Mouse (Mus musculus) ES-Bruce4 (cell line): ENCODE measurements around the gene Heatr5a.

ENCODE experiments used
- CTCF ChIP-seq: IDR thresholded peaks from one replicate; pipeline ENCODE4 v1.8.1; 2011; ENCODE audit warnings: low read depth, low read length
- EP300 ChIP-seq: IDR thresholded peaks from 2 replicates; pipeline ENCODE4 v1.6.1; 2011; ENCODE audit warnings: low read depth, low read length; ENCODE audit not compliant: insufficient read depth
- POLR2A ChIP-seq: IDR thresholded peaks from one replicate; pipeline ENCODE4 v1.8.1; 2011; ENCODE audit warnings: low read length; ENCODE audit not compliant: insufficient read depth

- TF ChIP-seq CTCF (no peak), POLR2A (no peak), EP300 (no peak)
These were observed 99.5 kb downstream of the Heatr5a start for GRCm38 (mm10) chr12:51871446-51872144.
